In genomic region chr4:30677056-30677455, GRCm38 (mm10) we compare ENCODE assay signal across 21 mouse cellular contexts.
DNase-seq lines count a peak whose midpoint lies in the region; ATAC-seq and TF ChIP-seq lines count a peak whose summit lies in the region.
"Had no signal": no experiment of that assay in that cellular context is flagged by ENCODE, and none has a peak within 500 bp of the region (broad histone marks: within the 10 kb centered on the region; RNA-seq: fewer than 3 reads in every experiment).

No protein-coding gene starts in this region.

- no peak for TF ChIP-seq CTCF in midbrain, postnatal 0 days (IDR thresholded peaks at IDR 0.05)
- no peak for TF ChIP-seq CTCF in intestine, postnatal 0 days (IDR thresholded peaks at IDR 0.05; ENCODE audit: low read depth)

- H3K36me3 ChIP-seq in midbrain, embryonic 10.5 days, result no peaks in the 10 kb centered on the region
- no peaks in the 10 kb centered on the region for H3K36me3 ChIP-seq in midbrain, postnatal 0 days (ENCODE audit: insufficient read depth, low read length)
- H3K36me3 ChIP-seq in midbrain, embryonic 13.5 days, result no peaks in the 10 kb centered on the region
- no peaks in the 10 kb centered on the region for H3K36me3 ChIP-seq in intestine, postnatal 0 days (ENCODE audit: control insufficient read depth, insufficient read depth)
- H3K36me3 ChIP-seq: limb, embryonic 10.5 days; neural tube, embryonic 15.5 days had no signal

- peaks cover 20% of the 10 kb centered on the region for H3K4me1 ChIP-seq in midbrain, embryonic 10.5 days
- H3K4me1 ChIP-seq in midbrain, postnatal 0 days (ENCODE audit: insufficient read depth, low read length), result no peaks in the 10 kb centered on the region
- H3K4me1 ChIP-seq in midbrain, embryonic 13.5 days (replicated peaks), result peaks cover 10% of the 10 kb centered on the region
- no peaks in the 10 kb centered on the region for H3K4me1 ChIP-seq in intestine, postnatal 0 days (replicated peaks; ENCODE audit: control insufficient read depth, insufficient read depth, low read length)
- H3K4me1 ChIP-seq: limb, embryonic 10.5 days; neural tube, embryonic 15.5 days had no signal

- DNase-seq in embryo, embryonic 10 days (ENCODE audit: low spot score), result peak; percentile 25
- DNase-seq in embryo, embryonic 9.5 days (ENCODE audit: extremely low spot score), result no peak
- peak; percentile 57 for DNase-seq in midbrain, embryonic 10.5 days (ENCODE audit: low spot score)
- no peak for DNase-seq in midbrain, postnatal 0 days (ENCODE audit: low spot score)
- DNase-seq in urinary bladder, postnatal 25 days (ENCODE audit: low spot score), result no peak
- no peak for DNase-seq in adrenal gland, postnatal 10 days
- DNase-seq: adrenal gland, postnatal 36 days; cerebellum, adult 18-20 months; gastrocnemius, postnatal 36 days; kidney, adult 8-10 months; kidney, postnatal 14 days; lung, adult 18-20 months; lung, postnatal 36 days; right cerebral cortex, postnatal 25 days; thymus, postnatal 36 days had no signal

- H3K27ac ChIP-seq in midbrain, embryonic 10.5 days (replicated peaks), result peak overlapping the region; percentile 71
- H3K27ac ChIP-seq in midbrain, postnatal 0 days (ENCODE audit: low read depth, low read length), result no peak overlapping the region
- no peak overlapping the region; the same call in 1 of the 2 replicates for H3K27ac ChIP-seq in midbrain, embryonic 13.5 days
- no peak overlapping the region for H3K27ac ChIP-seq in intestine, postnatal 0 days (ENCODE audit: low read depth, low read length)
- H3K27ac ChIP-seq: limb, embryonic 10.5 days; neural tube, embryonic 15.5 days had no signal

- H3K9me3 ChIP-seq in midbrain, embryonic 10.5 days (replicated peaks), result no peaks in the 10 kb centered on the region
- no peaks in the 10 kb centered on the region for H3K9me3 ChIP-seq in midbrain, postnatal 0 days (ENCODE audit: low read length)
- H3K9me3 ChIP-seq in midbrain, embryonic 13.5 days, result no peaks in the 10 kb centered on the region
- H3K9me3 ChIP-seq in intestine, postnatal 0 days (ENCODE audit: control insufficient read depth), result no peaks in the 10 kb centered on the region
- H3K9me3 ChIP-seq: limb, embryonic 10.5 days; neural tube, embryonic 15.5 days had no signal

- 8% methylated on average over 2 of the region's 2 CpGs for WGBS in midbrain, embryonic 10.5 days
- WGBS in midbrain, postnatal 0 days, result 25% methylated on average over 2 of the region's 2 CpGs
- 6% methylated on average over 2 of the region's 2 CpGs for WGBS in midbrain, embryonic 13.5 days
- WGBS in intestine, postnatal 0 days, result 66% methylated on average over 2 of the region's 2 CpGs

- no peak for ATAC-seq in midbrain, postnatal 0 days (ENCODE audit: low FRiP score)
- ATAC-seq in midbrain, embryonic 13.5 days, result peak; percentile 91
- no peak for ATAC-seq in intestine, postnatal 0 days

- H3K4me2 ChIP-seq in midbrain, postnatal 0 days (ENCODE audit: low read depth, low read length, poor library complexity, severe bottlenecking), result no peak overlapping the region
- no peak overlapping the region for H3K4me2 ChIP-seq in midbrain, embryonic 13.5 days (replicated peaks)
- no peak overlapping the region for H3K4me2 ChIP-seq in intestine, postnatal 0 days (replicated peaks; ENCODE audit: low read depth)
- H3K4me2 ChIP-seq: liver, embryonic 11.5 days; neural tube, embryonic 15.5 days had no signal

- H3K9ac ChIP-seq in midbrain, postnatal 0 days (replicated peaks; ENCODE audit: low read length, poor library complexity, severe bottlenecking), result no peak overlapping the region
- no peak overlapping the region for H3K9ac ChIP-seq in midbrain, embryonic 13.5 days (replicated peaks)
- no peak overlapping the region for H3K9ac ChIP-seq in intestine, postnatal 0 days (ENCODE audit: low read depth, low read length)
- H3K9ac ChIP-seq: neural tube, embryonic 15.5 days had no signal

- no peaks in the 10 kb centered on the region for H3K27me3 ChIP-seq in midbrain, embryonic 10.5 days (ENCODE audit: low read depth, poor library complexity, severe bottlenecking)
- no peaks in the 10 kb centered on the region for H3K27me3 ChIP-seq in midbrain, postnatal 0 days (ENCODE audit: insufficient read depth, low read length)
- no peaks in the 10 kb centered on the region for H3K27me3 ChIP-seq in midbrain, embryonic 13.5 days
- no peaks in the 10 kb centered on the region for H3K27me3 ChIP-seq in intestine, postnatal 0 days (replicated peaks; ENCODE audit: control insufficient read depth, insufficient read depth, low read length)
- H3K27me3 ChIP-seq: CH12.LX; neural tube, embryonic 15.5 days had no signal

- H3K4me3 ChIP-seq in midbrain, embryonic 10.5 days, result no peak overlapping the region
- H3K4me3 ChIP-seq in midbrain, postnatal 0 days (ENCODE audit: low read depth, low read length), result no peak overlapping the region
- H3K4me3 ChIP-seq in midbrain, embryonic 13.5 days (replicated peaks), result no peak overlapping the region
- no peak overlapping the region for H3K4me3 ChIP-seq in intestine, postnatal 0 days (ENCODE audit: low read depth, low read length)
- H3K4me3 ChIP-seq: limb, embryonic 10.5 days; neural tube, embryonic 15.5 days had no signal

Comparison
In these comparisons a context has a peak if more than half of its experiments do, and no peak if none do; other contexts are left out.
1. DNase-seq: peak in embryo, embryonic 10 days (single experiment) and midbrain, embryonic 10.5 days (single experiment); none in embryo, embryonic 9.5 days (single experiment), midbrain, postnatal 0 days (single experiment), urinary bladder, postnatal 25 days (single experiment) and adrenal gland, postnatal 10 days (single experiment).